Mouse (Mus musculus) small intestine, adult 10 weeks (tissue): ENCODE results near the gene Pygo2. TPM values are rescaled to one million over a fixed set of nuclear protein-coding genes. Genes with fewer than 3 reads are reported as not detected.

Source experiments
- polyA plus RNA-seq: library from polyadenylated mRNA; stranded (reverse); fragments of 350-450 nt; fragmentation: Illumina TruSeq; extraction: RNeasy Lipid Tissue Mini Kit (QIAGEN cat#74804); gene quantifications from one replicate; pipeline ENCODE4 v1.2.3, GENCODE M21; 2014; ENCODE audit warnings: low replicate concordance

Pygo2 gene
- 5.2 TPM for polyA plus RNA-seq

DNA sequence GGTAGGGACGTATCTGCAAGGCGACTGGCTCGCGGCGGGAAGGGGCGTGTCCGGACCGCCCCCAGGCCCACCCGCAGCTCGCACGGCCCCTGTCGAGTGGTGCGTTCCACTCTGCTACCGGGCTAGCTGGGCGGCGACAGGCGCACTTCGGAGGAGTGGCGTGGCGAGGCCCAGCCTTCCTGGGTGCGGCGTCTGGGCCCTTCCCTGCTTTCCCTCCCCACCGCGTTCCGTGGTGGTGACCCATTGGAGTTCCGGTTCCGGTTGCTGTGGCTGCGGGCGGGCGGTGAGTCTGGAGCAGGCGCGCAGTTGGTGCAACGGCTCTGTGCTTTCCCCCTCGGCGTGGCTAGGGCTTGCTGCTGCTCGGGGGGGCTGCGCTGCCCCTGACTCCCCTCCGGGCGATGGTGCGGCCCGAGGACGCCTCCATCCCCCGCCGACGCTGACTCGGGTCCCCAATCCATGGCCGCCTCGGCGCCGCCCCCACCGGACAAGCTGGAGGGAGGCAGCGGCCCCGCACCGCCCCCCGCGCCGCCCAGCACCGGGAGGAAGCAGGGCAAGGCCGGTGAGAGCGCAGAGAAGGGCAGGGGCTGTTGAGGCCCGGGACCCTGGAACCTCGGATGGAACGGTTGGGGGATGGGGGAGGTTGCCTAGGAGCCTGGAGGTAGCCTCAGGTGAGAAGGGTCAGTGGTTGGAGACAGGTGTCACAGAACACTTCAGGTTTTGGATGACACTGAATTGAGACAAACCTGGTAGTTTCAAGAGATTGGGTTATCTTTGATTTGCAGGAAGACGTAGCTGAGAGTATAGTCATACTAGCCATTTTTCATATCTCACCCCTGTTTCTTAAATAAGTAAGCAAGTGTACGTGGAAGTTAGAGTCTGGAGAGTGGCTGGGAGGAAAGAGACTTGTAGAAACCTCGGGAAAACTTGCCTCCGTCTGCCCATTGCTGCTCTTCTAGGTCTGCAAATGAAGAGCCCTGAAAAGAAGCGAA lies at the start of gene Pygo2:
TSS of gene Pygo2 (plus strand) at position 44 of the 989 bp plus-strand sequence.

DNA sequence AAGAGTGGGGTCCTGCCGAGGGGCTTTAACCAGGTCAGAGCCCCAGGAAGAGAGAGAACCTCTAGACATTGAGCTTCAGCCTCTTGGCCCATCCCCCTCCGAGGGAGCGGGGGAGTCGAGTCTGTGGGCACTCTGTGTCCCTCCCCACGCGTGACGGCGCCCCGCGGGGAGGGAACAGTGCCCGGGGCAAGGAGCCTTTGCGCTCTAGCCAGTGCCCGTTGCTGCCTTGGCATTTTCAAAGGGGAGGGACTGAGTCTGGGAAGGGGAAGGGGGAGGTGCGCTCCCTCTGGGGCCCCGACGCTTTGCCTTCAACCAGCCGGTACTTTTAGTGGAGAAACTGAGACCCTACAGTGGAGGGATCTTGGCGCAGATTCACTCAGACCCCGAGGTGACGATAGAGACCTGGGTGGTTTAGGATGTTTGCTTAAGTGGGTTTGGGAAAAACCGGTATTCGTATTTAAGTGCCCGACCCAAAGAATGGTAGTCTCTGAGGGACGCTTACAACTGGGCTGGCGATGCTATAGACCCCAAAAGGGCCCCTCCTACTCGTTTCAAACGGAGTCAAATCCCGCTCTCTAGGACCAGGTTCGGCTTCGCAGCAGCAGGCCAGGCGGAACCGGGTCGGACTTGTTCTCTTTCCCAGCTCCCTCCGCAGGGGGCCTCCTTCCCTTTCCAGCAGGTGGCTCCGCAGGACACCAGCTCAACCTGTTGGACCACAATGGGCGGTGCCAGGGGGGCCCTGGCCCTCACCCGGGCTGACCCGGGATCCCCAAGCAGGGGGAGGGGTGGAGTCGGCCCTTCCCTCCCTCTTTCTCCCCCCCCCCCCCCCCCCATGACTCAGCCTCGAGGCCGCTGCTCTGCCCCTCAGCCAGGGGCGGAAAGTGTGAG lies 35.8 kb upstream of the Pygo2 start, which contains the start of gene Zbtb7b:
TSS of gene Zbtb7b (minus strand) at position 771 of the 888 bp plus-strand sequence.

DNA sequence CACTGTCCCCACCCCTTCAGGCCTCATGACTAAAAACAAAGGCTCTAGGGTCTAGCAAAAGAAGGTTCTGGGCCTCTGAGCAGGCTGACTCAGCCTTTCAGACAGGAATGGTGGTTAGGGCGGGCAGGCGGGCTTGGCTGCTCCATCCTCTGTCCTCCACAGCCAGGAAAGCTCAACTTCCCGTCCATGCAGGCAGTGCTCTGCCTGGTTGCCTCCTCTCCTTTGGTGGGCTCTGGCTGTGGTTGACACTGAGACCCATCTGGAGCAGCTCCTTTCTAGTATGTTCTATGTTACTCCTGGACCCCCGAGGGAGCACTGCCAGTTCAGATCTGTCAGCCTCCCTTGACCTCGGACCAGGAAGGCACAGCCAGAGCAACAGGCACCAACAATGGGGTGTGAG lies 27.3 kb upstream of the Pygo2 start, which contains the start of gene Lenep:
TSS of gene Lenep (minus strand) at position 101 of the 400 bp plus-strand sequence.

DNA sequence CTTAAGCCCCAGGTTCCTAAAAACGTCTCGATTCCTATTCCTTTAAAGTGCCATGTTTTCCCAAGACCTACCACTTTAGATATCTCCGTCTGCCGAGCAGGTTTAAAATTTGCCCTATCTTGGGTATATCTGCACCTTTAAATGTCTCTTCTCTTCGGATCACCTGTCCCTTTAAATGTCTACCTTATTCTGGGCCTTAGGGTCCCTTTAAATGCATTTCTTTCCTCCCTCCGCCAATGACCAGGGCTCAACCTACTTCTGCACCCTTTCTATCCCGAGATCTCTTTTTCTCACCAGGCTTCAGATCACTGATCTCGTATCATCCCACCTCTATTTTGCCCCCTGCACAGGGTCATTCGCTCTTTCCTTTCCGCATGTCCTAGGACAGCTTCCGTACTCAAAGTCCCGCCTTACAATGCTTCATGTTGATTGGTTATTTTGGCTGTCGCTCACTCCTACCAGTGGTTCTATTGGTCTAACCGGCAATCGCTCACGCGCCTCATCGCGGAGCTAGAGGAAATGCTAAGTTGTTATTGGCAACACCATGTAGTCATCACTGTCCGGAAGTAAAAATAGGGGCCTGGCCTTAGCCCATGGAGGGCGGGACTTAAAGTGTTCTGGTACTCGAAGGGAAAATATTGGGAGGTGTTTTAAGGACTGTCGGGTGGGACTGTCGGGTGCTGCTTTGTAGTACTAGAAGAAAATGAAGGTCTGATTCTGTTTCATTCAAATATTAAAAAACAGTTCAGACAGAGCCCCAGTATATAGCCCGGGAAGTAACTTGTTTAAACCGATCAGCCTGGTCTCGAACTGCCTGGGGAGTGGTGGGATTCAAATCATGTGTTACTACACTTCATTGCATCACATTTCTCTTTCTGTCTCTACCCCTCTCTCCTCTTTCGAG lies 18.3 kb upstream of the Pygo2 start, which contains the start of gene Flad1:
TSS of gene Flad1 (minus strand) at position 381 of the 904 bp plus-strand sequence.

DNA sequence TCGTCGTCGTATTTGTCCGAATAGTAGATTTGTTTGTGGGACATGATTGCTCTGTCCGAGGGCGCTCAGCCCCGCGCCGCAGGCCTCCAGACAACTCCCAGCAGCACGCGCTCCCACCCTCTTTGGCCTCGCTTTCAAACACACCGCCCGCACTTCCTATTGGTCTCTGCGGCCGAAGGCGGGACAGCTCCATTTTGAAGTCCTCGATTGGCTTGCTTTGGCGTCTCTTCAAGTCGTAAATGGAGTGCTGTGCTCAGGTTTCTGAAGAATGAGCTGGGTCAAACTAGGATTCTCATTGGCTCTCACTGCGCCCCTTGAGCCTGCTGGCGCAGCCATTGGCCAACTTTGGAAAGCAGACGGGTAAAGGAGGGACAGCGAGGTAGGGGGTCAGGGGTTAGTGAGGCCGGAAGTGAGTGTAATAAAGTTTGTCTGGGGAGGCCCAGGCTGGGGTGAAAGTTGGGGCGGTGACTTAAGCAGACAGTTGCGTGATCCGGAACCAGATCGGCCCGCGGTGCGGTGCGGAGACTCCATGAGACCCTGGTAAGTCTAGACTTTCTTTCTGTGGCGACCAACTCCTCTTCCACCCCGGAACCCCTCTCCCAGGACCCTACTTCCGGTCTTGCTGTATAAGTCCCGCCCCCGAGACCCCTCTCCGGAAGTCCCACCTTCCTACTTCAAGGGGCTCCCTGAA lies 11.7 kb upstream of the Pygo2 start, which contains the start of the genes Cks1b and Shc1:
TSS of gene Cks1b (minus strand) at position 214 of the 691 bp plus-strand sequence.
TSS of gene Shc1 (plus strand) at position 274 of the 691 bp plus-strand sequence.

DNA sequence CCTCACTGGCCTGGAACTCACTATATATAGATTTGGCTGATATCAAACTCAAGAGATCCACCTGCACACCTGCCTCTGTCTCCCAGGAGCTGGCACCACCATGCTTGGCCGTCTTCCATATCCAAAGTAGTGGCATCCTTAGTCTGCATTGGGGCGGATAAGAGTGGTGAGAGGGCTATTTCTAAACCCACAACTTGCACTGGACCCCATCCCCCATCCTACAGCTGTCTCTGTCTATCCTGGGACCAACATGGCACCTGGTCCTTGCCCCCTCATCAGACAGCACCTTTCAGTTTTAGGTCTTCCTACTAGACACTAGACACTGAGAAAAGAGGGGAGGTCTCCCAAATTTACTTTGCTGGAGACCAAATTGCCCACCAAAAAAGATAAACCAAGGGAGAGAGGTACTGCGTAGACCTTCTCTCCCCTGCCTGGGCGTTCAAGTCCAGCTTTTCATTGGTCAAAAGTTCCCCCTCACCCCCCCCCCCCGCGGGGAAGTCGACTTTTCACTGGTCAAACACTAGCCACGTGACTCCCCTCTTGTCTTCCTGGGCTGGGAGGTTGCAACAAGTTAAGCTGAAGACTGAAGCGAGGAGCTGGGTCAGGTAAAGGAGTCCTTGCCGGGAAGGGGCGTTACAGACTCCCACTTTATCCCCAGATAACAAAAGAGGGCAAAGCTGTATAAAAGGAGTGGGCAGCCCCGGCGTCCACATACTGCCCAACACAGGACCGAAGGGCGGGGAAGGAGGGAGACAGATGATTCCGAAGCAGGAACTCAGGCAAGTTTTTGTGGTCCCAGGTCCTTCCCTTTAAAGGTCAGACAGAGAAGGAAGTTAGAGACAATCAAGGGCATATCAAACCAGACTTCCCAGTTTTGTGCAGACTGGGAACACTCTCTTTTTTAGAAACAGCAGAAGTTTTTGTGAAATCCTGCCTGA lies 6.4 kb downstream of the Pygo2 start, which contains the start of gene Pbxip1:
TSS of gene Pbxip1 (plus strand) at position 531 of the 938 bp plus-strand sequence.

DNA sequence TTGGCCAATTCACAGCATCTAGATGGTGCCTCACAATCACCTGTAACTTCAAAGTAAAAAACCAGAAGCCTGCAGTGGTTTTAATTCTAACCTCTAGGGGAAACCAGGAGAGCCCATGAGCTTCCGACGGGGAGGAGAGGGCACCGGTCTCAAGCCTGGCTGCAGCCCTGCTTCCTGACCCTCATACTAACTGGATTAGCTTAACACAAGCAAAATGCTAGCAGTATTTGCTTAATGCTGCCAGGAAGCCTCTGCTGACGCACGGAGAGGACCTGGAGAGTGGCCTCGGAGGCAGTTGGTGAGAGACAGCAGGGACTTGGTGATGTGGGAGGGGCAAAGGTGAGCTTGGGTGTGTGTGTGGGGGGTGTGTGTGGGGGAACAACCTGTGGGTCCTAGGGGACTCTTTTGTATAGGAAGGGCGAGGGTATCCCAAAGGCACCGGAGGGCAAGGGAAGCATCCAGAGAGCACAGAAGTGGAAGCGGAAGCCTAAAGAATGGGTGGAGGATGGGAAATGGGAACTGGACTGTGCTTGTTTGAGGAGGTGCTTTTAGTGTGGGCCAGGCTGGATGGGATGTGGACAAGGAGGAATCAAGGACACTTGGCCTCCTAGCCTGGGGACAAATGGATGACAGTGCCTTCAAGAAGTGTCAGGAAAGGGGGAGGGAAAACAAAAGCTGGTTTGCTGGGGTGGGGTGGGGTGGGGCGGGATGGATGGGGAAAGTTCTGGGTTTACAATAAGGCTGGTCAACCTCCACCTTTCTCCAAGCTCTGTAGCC lies 24.6 kb downstream of the Pygo2 start, which contains the start of gene Pmvk:
TSS of gene Pmvk (plus strand) at position 141 of the 777 bp plus-strand sequence.

Other genes starting within 250 kb of the Pygo2 start
- not detected for gene Fam189b, start 247.1 kb upstream of the Pygo2 start, polyA plus RNA-seq
- gene Gba, start 227.3 kb upstream of the Pygo2 start, polyA plus RNA-seq: 6.2 TPM
- gene Thbs3, start 215.0 kb upstream of the Pygo2 start, polyA plus RNA-seq: not detected
- 19.8 TPM for gene Mtx1, start 203.1 kb upstream of the Pygo2 start, polyA plus RNA-seq
- gene Muc1, start 201.2 kb upstream of the Pygo2 start, polyA plus RNA-seq: 1.3 TPM
- gene Krtcap2, start 184.2 kb upstream of the Pygo2 start, polyA plus RNA-seq: 14.1 TPM
- not detected for gene Trim46, start 183.9 kb upstream of the Pygo2 start, polyA plus RNA-seq
- not detected for gene Dpm3, start 170.9 kb upstream of the Pygo2 start, polyA plus RNA-seq
- gene Slc50a1, start 159.6 kb upstream of the Pygo2 start, polyA plus RNA-seq: 11.5 TPM
- gene Efna1, start 149.1 kb upstream of the Pygo2 start, polyA plus RNA-seq: 8.7 TPM
- gene Efna3, start 107.2 kb upstream of the Pygo2 start, polyA plus RNA-seq: 0.22 TPM
- not detected for gene Efna4, start 92.2 kb upstream of the Pygo2 start, polyA plus RNA-seq
- 1.6 TPM for gene Adam15, start 80.2 kb upstream of the Pygo2 start, polyA plus RNA-seq
- gene Dcst2, start 68.2 kb upstream of the Pygo2 start, polyA plus RNA-seq: not detected
- gene Dcst1, start 65.0 kb upstream of the Pygo2 start, polyA plus RNA-seq: 1.6 TPM
- 5.2 TPM for gene Zbtb7b, start 35.4 kb upstream of the Pygo2 start, polyA plus RNA-seq
- 2.0 TPM for gene Lenep, start 27.4 kb upstream of the Pygo2 start, polyA plus RNA-seq
- gene Flad1, start 18.3 kb upstream of the Pygo2 start, polyA plus RNA-seq: 0.59 TPM
- gene Cks1b, start 11.8 kb upstream of the Pygo2 start, polyA plus RNA-seq: 5.6 TPM
- gene Shc1, start 11.8 kb upstream of the Pygo2 start, polyA plus RNA-seq: 23.1 TPM
- 9.0 TPM for gene Pbxip1, start 6.5 kb downstream of the Pygo2 start, polyA plus RNA-seq
- gene Pmvk, start 24.3 kb downstream of the Pygo2 start, polyA plus RNA-seq: not detected
- 4.5 TPM for gene Kcnn3, start 90.0 kb downstream of the Pygo2 start, polyA plus RNA-seq